Mouse (Mus musculus) lung, postnatal 0 days (tissue): ENCODE measurements around the gene Fzd2.

Experiments used
- CTCF ChIP-seq: IDR thresholded peaks from 2 replicates; pipeline ENCODE4 v1.5.1; 2016; ENCODE audit warnings: antibody characterized with exemption, mild to moderate bottlenecking
- EP300 ChIP-seq: IDR thresholded peaks from 2 replicates; pipeline ENCODE4 v1.6.1; 2016; ENCODE audit warnings: antibody characterized with exemption, mild to moderate bottlenecking, control low read depth

DNA sequence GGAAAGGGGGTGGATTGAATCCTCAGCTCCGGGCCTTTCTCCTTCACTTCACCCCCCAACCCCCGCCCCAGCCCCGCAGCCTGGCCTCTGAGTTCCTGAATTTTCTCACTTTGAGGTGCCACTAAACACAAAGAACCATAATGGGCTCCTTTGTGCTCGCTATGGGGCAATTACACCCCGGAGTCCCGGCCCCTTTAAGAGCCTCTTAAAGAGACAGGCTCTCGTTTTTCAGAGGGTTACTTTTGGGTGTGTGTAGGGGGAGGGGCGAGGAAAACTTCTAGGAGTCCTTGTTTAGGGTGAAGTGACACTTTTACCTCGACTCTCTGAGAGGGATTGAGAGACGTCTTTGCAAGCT, 723 bp upstream of the Fzd2 start:
- TF ChIP-seq EP300 = no peak
- no peak for TF ChIP-seq CTCF
